Mouse (Mus musculus) frontal cortex, postnatal 36 days (tissue): ENCODE measurements around the gene Rubcnl.

Experiments used
- DNase-seq, 2 experiments: peaks; one replicate each; pipeline ENCODE4 v3.0.0; 2022; ENCODE audit warnings: low spot score in 2 of 2

Rubcnl gene

GRCm38 (mm10) chr14:75015856-75016714, at the start of gene Rubcnl:
TSS of gene Rubcnl (plus strand) at chr14:75016027.
- peak; percentile 73 to 84 for DNase-seq

GRCm38 (mm10) chr14:74972216-74972615, 43.6 kb upstream of the Rubcnl start:
- no peak for DNase-seq

- no peak for DNase-seq
Measured at GRCm38 (mm10) chr14:74972687-74973086, 43.1 kb upstream of the Rubcnl start.

GRCm38 (mm10) chr14:74974136-74974651, 41.6 kb upstream of the Rubcnl start:
- no peak for DNase-seq

GRCm38 (mm10) chr14:74976972-74977371, 38.9 kb upstream of the Rubcnl start:
- DNase-seq = no peak

GRCm38 (mm10) chr14:74981016-74981415, 34.8 kb upstream of the Rubcnl start:
- DNase-seq = no peak

GRCm38 (mm10) chr14:74983079-74983478, 32.7 kb upstream of the Rubcnl start:
- DNase-seq = no peak

GRCm38 (mm10) chr14:74984817-74985391, 30.9 kb upstream of the Rubcnl start:
- peak; percentile 12 to 19 for DNase-seq

GRCm38 (mm10) chr14:74985658-74986057, 30.2 kb upstream of the Rubcnl start:
- no peak for DNase-seq

GRCm38 (mm10) chr14:74986527-74986926, 29.3 kb upstream of the Rubcnl start:
- DNase-seq = no peak

- no peak for DNase-seq
Measured at GRCm38 (mm10) chr14:74989322-74989721, 26.5 kb upstream of the Rubcnl start.

- DNase-seq = no peak
Measured at GRCm38 (mm10) chr14:74989909-74990308, 25.9 kb upstream of the Rubcnl start.

- no peak for DNase-seq
Measured at GRCm38 (mm10) chr14:74990504-74990903, 25.3 kb upstream of the Rubcnl start.

- peak in 1 of 2 experiments; percentile 25 for DNase-seq
Measured at GRCm38 (mm10) chr14:74996556-74996955, 19.3 kb upstream of the Rubcnl start.

GRCm38 (mm10) chr14:74997041-74997440, 18.8 kb upstream of the Rubcnl start:
- no peak for DNase-seq

- DNase-seq = no peak
Measured at GRCm38 (mm10) chr14:75001364-75001763, 14.5 kb upstream of the Rubcnl start.

GRCm38 (mm10) chr14:75003356-75003755, 12.5 kb upstream of the Rubcnl start:
- DNase-seq = no peak

- no peak for DNase-seq
Measured at GRCm38 (mm10) chr14:75005478-75006199, 10.2 kb upstream of the Rubcnl start.

- DNase-seq = no peak
Measured at GRCm38 (mm10) chr14:75010346-75010745, 5.5 kb upstream of the Rubcnl start.

GRCm38 (mm10) chr14:75010986-75011655, 4.7 kb upstream of the Rubcnl start:
- no peak for DNase-seq

- DNase-seq = no peak
Measured at GRCm38 (mm10) chr14:75016715-75017020, 841 bp downstream of the Rubcnl start.

GRCm38 (mm10) chr14:75017277-75017676, 1.4 kb downstream of the Rubcnl start:
- DNase-seq = no peak
